Mouse (Mus musculus) Patski (cell line): Measurements from ENCODE around the gene Slc12a3. TPM values are rescaled to one million over a fixed set of nuclear protein-coding genes. Genes with fewer than 3 reads are reported as not detected.

Experiments used
- ATAC-seq: fragments of 100-300 bp; one replicate; pipeline ENCODE4 v1.8.0; 2021
- CTCF ChIA-PET: fragments of 350-600 bp; sonication (Branson Sonifier 250); formaldehyde crosslinking; loops from one replicate; lab custom pipeline; 2022; ENCODE audit warnings: inconsistent platforms; lab: Charles Lee
- POLR2A ChIA-PET: fragments of 350-600 bp; sonication (Branson Sonifier 250); formaldehyde crosslinking; loops from one replicate; lab custom pipeline; 2022; ENCODE audit warnings: antibody characterized with exemption, inconsistent platforms; lab: Charles Lee
- DNase-seq: peaks from one replicate; pipeline ENCODE4 v3.0.0-alpha.2; 2011; ENCODE audit warnings: low read depth, low spot score
- H3K27me3 ChIP-seq: fragments of 371-371 bp; one replicate; pipeline ENCODE4 v1.5.1; 2021
- CTCF ChIP-seq: fragments of 100-300 bp; IDR thresholded peaks from one replicate; pipeline ENCODE4 v1.5.1; 2021
- in situ Hi-C: fragments of 300-500 bp; cut with MboI; formaldehyde crosslinking; loops from 3 replicates; pipeline ENCODE4 v1.11.1; 2018; ENCODE audit warnings: low pct_unique_long_range_greater_than_20kb, mixed read lengths
- polyA plus RNA-seq: library from polyadenylated mRNA; unstranded; gene quantifications from one replicate; pipeline ENCODE4 v1.2.3, GENCODE M21; 2021

Gene Slc12a3
- polyA plus RNA-seq, 1 experiment from 2014 or later: 0.23 TPM

DNA sequence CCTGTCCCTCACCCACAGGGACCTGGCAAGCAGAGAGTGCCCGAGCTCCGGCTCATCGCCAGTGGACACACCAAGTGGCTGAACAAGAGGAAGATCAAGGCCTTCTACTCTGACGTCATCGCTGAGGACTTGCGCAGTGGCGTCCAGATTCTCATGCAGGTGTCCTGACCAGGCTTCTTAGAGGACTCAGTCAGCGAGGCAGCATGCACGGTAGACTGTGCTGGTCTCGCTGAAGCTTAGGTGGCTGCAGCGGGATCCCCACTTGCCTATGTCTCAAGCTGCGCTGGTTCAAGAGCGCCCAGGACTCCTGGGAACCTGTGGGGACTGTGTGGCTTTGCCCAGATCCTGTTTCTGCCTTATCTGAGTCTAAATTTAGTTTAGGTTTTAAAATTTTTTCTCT, 17.3 kb downstream of the Slc12a3 start:
- no peak for ATAC-seq
- ChIA-PET POLR2A (no interaction called here), CTCF (interaction anchor here (1.3 kb wide), 1 partner anchor 9 kb away, joined by 3 read pairs; no protein-coding TSS in a partner anchor)
- in situ Hi-C loops: no loop called here
- no peak for DNase-seq
- no peak for TF ChIP-seq CTCF
- H3K27me3 ChIP-seq: no peaks in the 10 kb centered on the region

DNA sequence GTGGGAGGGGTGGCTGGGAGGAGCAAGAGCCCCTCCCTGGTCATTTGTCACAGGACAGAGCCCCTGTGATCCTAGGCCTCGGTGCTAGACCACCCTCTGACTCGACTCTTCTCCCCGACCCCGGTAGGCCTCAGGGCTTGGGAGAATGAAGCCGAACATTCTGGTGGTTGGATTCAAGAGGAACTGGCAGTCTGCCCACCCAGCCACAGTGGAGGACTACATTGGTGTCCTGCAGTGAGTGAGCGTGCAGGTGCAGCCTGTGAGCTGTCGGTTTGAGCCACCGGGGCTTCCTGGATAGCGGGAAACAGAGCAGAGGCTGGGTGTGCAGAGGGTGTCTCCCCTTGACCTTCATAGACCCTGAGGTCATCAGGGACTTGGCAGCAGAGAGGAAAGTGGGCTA, 19.4 kb downstream of the Slc12a3 start:
- DNase-seq (no peak), ATAC-seq (no peak)
- ChIA-PET POLR2A (no interaction called here), CTCF (no interaction called here)
- TF ChIP-seq CTCF: no peak
- in situ Hi-C loops: no loop called here
- H3K27me3 ChIP-seq: no peaks in the 10 kb centered on the region

DNA sequence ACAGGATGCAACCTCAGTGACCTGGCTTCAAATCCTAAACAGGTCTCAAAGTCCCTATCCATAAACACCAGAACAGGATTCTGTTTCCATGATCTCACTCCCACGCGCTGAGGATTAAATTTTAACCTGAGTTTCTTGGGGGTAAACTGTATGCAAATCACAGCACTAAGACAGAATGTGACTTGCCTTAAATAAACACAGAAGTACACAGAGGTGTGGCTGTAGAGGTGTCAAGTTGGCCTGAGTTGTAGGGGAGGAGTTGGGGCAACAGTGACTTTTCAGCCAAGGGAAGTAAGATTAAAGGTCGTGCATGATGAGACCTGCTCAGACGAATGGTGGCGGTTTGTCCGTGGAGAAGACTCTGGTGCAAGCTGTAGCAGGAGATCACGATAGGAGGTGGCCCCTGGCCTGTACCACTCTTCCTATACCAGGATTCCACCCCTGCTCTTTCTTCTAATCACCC, 25.1 kb downstream of the Slc12a3 start:
- no peak for TF ChIP-seq CTCF
- ATAC-seq: no peak
- in situ Hi-C loops: no loop called here
- no peak for DNase-seq
- CTCF ChIA-PET: interaction anchor here (0.9 kb wide), 1 partner anchor 11 kb away, joined by 3 read pairs; no protein-coding TSS in a partner anchor
- POLR2A ChIA-PET: interaction anchor here (1.1 kb wide), 1 partner anchor 9 kb away, joined by 3 read pairs; no protein-coding TSS in a partner anchor
- H3K27me3 ChIP-seq: no peaks in the 10 kb centered on the region

DNA sequence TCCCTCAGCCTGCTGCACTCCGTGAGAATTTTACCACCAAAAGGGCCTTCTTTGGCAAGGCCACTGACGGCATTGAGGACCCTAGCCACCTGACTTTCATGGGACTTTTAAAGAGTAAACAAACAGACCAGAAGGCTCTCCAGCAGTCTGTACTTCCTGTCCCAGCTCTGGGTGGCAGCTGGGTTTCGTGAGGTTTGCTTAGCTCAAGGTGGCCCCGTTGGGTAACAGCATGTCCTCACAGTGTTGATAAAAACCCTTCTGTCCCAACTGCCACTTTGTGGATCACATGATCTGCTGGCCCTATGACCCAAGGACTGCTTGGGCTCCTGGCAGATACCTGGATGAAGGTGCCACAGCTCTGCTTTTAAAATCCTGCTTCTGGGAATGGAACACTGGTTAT, 25.6 kb downstream of the Slc12a3 start:
- no peak for TF ChIP-seq CTCF
- no peaks in the 10 kb centered on the region for H3K27me3 ChIP-seq
- no peak for DNase-seq
- ATAC-seq: no peak
- CTCF ChIA-PET: interaction anchor here (0.9 kb wide), 1 partner anchor 11 kb away, joined by 3 read pairs; no protein-coding TSS in a partner anchor
- POLR2A ChIA-PET: interaction anchor here (1.1 kb wide), 1 partner anchor 10 kb away, joined by 3 read pairs; no protein-coding TSS in a partner anchor
- in situ Hi-C loops: no loop called here

DNA sequence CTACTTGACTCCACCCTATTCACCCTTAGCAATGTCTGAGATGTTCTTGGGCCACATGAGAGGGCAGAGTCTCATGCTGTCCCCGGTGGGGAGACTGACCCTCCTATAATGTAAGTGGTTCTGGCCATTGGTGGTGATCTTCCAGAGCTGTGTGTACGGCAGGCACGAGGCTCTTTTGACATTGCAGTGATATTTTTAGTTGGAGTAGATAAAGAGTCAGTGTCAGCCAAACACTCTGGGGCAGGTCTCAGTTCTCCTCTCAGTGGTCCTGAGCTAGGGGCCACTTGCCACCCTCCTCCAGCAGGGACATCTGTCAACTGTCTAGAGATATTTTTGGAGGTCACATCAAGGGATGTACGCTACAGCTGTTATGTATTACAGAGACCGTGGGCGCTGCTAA, 28.2 kb downstream of the Slc12a3 start:
- ATAC-seq (no peak), DNase-seq (no peak)
- POLR2A ChIA-PET: no interaction called here
- H3K27me3 ChIP-seq: no peaks in the 10 kb centered on the region
- no peak for TF ChIP-seq CTCF
- CTCF ChIA-PET: interaction anchor here (1.3 kb wide), 1 partner anchor 13 kb away, joined by 5 read pairs; no protein-coding TSS in a partner anchor
- in situ Hi-C loops: no loop called here

DNA sequence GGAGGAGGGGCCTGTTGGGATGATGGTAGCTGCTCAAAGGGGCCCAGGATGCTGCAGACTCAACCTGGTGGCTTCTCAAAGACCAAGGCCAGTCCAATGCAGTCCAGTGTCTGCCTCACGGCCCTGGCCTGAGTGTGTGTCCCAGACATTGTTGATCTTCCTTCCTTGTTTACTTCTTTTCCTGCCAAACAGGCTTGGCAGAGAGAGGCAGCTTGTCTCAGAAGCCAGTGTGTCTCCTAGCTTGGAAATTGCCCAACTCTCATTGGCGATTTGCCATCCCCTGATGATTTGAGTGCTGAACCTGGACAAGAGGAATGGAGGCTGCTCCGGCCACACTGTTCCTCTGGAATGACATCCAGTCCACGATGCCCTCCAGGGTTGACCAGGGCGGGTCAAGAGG, 29.5 kb downstream of the Slc12a3 start:
- DNase-seq (no peak), ATAC-seq (no peak)
- no peaks in the 10 kb centered on the region for H3K27me3 ChIP-seq
- TF ChIP-seq CTCF: no peak
- CTCF ChIA-PET: interaction anchor here (0.9 kb wide), 1 partner anchor 12 kb away, joined by 3 read pairs; no protein-coding TSS in a partner anchor
- POLR2A ChIA-PET: no interaction called here
- in situ Hi-C loops: no loop called here

DNA sequence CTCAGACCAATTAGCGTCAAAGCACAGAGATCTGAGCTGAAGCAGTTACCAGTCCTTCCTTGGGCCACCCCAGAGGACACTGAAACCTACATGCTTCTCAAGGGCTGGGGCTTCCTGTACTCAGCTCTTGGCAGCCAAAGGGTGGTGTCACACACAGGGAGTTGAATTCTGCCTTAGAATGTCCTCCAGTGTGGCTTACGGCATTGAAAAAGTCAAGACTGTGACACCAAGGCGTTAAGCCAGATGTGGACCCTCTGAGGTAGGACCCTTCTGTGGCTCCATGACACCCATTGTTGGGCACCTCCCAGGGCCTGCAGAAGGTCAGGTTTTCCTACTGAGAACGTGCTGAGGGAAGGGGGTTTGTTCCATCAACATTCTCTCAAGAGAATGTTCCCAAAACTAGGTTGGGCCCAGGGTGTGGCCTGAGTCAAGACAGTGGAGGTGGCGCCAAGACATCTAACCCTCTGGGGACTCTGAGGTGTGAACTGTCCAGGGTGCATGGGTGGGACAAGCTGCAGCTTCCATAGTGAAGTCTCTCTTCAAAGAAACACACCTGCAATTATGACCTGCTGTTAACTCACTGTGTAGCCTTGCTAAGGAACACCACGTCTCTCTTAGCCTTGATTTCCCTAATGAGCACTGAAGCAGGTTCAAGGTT, 32.9 kb downstream of the Slc12a3 start:
- CTCF ChIA-PET: interaction anchor here (1.7 kb wide), 1 partner anchor 14 kb away, joined by 4 read pairs; no protein-coding TSS in a partner anchor
- no peaks in the 10 kb centered on the region for H3K27me3 ChIP-seq
- POLR2A ChIA-PET: interaction anchor here (0.7 kb wide), 1 partner anchor 115 kb away, joined by 3 read pairs; no protein-coding TSS in a partner anchor
- TF ChIP-seq CTCF: no peak
- ATAC-seq (no peak), DNase-seq (no peak)
- in situ Hi-C loops: no loop called here

DNA sequence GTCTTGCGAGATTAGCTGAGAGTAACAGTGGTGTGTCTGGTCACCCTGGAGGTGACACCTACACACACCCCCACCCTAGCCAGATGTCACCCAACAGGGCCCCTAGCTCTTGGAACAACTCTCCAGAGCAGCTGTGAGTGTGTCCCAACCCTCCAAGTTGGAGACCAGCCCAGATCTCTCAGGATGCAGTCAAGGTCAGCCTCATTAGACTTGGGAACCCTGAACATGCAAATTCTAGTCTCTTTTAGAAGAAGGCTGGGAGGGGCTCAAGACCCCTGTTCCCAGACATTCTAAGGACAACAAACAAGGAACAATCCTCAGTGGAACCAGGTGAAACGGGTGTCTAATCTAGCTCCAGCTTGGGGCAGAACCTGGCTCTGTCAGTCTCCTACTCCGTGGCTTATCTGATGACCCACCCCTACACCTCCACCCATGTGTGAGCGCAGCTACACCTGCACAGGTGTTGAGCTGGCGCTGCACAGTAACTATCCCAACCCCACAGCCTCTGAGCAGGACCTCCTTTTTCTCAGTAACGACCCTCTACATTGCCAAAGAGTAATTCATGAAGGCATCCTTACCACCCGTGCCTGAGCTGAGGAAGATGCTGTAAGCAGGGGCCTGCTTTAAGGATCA, 33.7 kb downstream of the Slc12a3 start:
- DNase-seq (no peak), ATAC-seq (no peak)
- in situ Hi-C loops: no loop called here
- CTCF ChIA-PET: interaction anchor here (0.9 to 1.7 kb wide), 2 partner anchors 13 to 130 kb away, joined by 3 to 4 read pairs; no protein-coding TSS in a partner anchor
- POLR2A ChIA-PET: no interaction called here
- no peaks in the 10 kb centered on the region for H3K27me3 ChIP-seq
- TF ChIP-seq CTCF: no peak

DNA sequence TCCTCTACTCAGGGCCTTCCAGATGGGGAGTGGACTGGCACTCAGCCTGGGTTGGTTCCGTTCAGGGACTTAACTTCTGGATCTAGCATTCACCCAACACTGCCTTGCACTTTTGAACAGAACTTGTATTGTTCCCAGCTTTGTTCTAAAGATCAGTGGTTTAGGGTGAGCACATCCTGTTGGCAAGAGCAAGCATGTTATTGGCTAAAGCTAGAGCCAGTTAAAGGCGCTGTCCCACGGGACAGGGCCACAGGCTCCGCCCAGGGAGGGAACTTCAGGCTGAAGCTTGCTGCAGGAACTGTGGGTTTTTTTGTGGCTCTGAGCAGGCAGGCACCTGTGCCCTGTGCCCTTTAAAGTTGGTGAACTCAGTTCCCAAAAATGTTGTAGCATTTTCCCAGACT, 34.3 kb downstream of the Slc12a3 start:
- ATAC-seq: no peak
- CTCF ChIA-PET: interaction anchor here (0.9 kb wide), 1 partner anchor 129 kb away, joined by 3 read pairs; no protein-coding TSS in a partner anchor
- peaks cover 3% of the 10 kb centered on the region for H3K27me3 ChIP-seq
- TF ChIP-seq CTCF: no peak
- no peak for DNase-seq
- in situ Hi-C loops: no loop called here
- POLR2A ChIA-PET: no interaction called here

DNA sequence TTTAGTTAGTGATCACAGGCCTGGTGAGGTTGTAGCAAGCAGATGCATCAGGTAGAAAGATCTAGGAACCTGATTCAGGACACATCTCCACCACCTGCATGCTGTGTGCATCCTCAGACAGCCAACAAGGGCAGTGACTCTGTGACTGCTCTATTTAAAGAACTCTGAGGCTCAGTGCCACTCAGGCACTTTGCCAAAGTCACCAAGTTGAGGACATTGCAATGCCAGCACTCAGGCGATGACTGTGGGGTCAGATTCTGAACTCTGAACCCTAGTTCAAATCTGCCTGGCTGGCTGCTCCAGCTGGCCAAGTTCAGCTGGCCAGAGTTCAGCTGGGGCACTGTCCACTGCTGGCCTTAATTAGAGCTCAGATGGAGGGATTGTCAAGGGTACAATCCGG, 34.9 kb downstream of the Slc12a3 start:
- H3K27me3 ChIP-seq: peaks cover 3% of the 10 kb centered on the region
- no peak for ATAC-seq
- DNase-seq: no peak
- ChIA-PET POLR2A (no interaction called here), CTCF (no interaction called here)
- TF ChIP-seq CTCF: no peak
- in situ Hi-C loops: no loop called here
